Mouse (Mus musculus): ENCODE results near the gene Ak8.

Ak8 gene

GRCm38 (mm10) chr2:28794623-28795022, 94.7 kb downstream of the Ak8 start:
- DNase-seq (ENCODE audit: low spot score) = no peak

GRCm38 (mm10) chr2:28796298-28796697, 96.3 kb downstream of the Ak8 start:
- no peak for DNase-seq (ENCODE audit: low spot score)

GRCm38 (mm10) chr2:28797490-28798106, 97.6 kb downstream of the Ak8 start:
- no peak for DNase-seq (ENCODE audit: low spot score)

GRCm38 (mm10) chr2:28798390-28798789, 98.4 kb downstream of the Ak8 start:
- DNase-seq (ENCODE audit: low spot score) = no peak

- no peak for DNase-seq (ENCODE audit: low spot score)
Measured at GRCm38 (mm10) chr2:28799575-28799974, 99.6 kb downstream of the Ak8 start.

- DNase-seq (ENCODE audit: low spot score) = no peak
Measured at GRCm38 (mm10) chr2:28803406-28803805, 103.4 kb downstream of the Ak8 start.

- DNase-seq (ENCODE audit: low spot score) = no peak
Measured at GRCm38 (mm10) chr2:28808841-28809240, 108.9 kb downstream of the Ak8 start.

GRCm38 (mm10) chr2:28810260-28811013, 110.5 kb downstream of the Ak8 start:
- no peak for DNase-seq (ENCODE audit: low spot score)

- DNase-seq (ENCODE audit: low spot score) = no peak
Measured at GRCm38 (mm10) chr2:28818866-28819265, 118.9 kb downstream of the Ak8 start.

- no peak for DNase-seq (ENCODE audit: low spot score)
Measured at GRCm38 (mm10) chr2:28829265-28829664, 129.3 kb downstream of the Ak8 start.

- no peak for DNase-seq (ENCODE audit: low spot score)
Measured at GRCm38 (mm10) chr2:28836181-28836940, 136.4 kb downstream of the Ak8 start.

GRCm38 (mm10) chr2:28839501-28840221, 139.7 kb downstream of the Ak8 start:
- no peak for DNase-seq (ENCODE audit: low spot score)

- peak; percentile 95 for DNase-seq (ENCODE audit: low spot score)
Measured at GRCm38 (mm10) chr2:28840222-28840951, 140.4 kb downstream of the Ak8 start, which contains the start of the genes Gtf3c4 and Ddx31. Gene Gtf3c4, minus strand, starts transcription at chr2:28840360. Gene Ddx31, plus strand, starts transcription at chr2:28840406.

- no peak for DNase-seq (ENCODE audit: low spot score)
Measured at GRCm38 (mm10) chr2:28842042-28842441, 142.1 kb downstream of the Ak8 start.

- DNase-seq (ENCODE audit: low spot score) = no peak
Measured at GRCm38 (mm10) chr2:28848879-28849278, 148.9 kb downstream of the Ak8 start.

- no peak for DNase-seq (ENCODE audit: low spot score)
Measured at GRCm38 (mm10) chr2:28852594-28852993, 152.6 kb downstream of the Ak8 start.

GRCm38 (mm10) chr2:28855773-28856172, 155.8 kb downstream of the Ak8 start:
- no peak for DNase-seq (ENCODE audit: low spot score)

GRCm38 (mm10) chr2:28859303-28859702, 159.3 kb downstream of the Ak8 start:
- DNase-seq (ENCODE audit: low spot score) = no peak

GRCm38 (mm10) chr2:28860678-28861423, 160.9 kb downstream of the Ak8 start:
- DNase-seq (ENCODE audit: low spot score) = no peak
